Mouse (Mus musculus) left cerebral cortex, postnatal 10 days (tissue): ENCODE results near the gene Palm2. TPM values are rescaled to one million over a fixed set of nuclear protein-coding genes. Genes with fewer than 3 reads are reported as not detected.

ENCODE experiments used
- DNase-seq, 2 experiments: peaks; one replicate each; pipeline ENCODE4 v3.0.0; 2021 to 2022; ENCODE audit warnings: low spot score in 2 of 2, mixed read lengths in 1 of 2; ENCODE audit errors: extremely low spot score in 1 of 2
- intact Hi-C: fragments of 180-260 bp; cut with DNase I; formaldehyde crosslinking; loops from one replicate; pipeline ENCODE4 v1.15.1; 2025
- total RNA-seq, 2 experiments: library from RNA; stranded (reverse); gene quantifications; 2 replicates each; pipeline ENCODE4 v1.2.3; 2021

Palm2 gene
- total RNA-seq, 2 experiments from 2014 or later, result 72.9 to 73.2 TPM

- intact Hi-C loops, result no loop called here
- DNase-seq, result peak; percentile 42 to 78
Observed at GRCm38 (mm10) chr4:57561055-57561454, 127.0 kb downstream of the Palm2 start.

DNA sequence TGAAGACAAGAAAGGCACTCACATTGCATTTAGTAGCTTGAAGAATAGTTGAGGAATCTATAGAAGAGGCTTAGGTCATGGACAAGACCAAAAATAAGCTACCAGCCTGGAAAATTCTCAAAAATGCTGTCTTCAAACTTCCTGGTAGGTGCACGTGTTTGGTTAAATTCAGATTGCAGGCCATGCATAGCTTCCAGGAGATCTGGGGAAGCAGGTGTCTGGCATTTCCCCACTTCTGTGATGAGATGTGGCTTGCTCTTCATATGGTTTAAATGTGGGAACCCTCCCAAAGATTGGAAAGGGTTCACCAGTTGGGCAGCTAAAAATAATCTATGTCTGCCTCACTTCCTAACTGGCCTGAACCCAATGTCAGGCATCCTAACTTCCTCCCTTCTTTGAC, 131.2 kb downstream of the Palm2 start:
- intact Hi-C loops, result no loop called here
- DNase-seq, result no peak

DNA sequence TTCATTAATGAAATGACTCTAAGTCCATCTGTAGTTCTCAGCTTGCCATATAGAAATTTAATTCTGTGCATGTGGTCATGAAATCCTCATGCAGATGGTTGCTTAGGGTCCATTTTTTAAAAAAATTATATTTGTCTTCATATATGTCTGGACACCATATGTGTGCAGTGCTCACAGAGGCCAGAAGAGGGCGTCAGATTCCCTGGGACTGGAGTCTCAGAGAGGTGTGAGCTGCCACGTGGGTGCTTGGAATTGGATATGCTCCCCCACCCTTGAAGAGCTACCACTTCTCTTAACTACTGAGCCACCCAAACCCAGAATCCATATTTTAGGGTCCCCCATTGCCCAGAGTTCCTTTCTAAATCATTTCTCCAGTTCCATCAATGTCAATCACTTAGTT, 131.8 kb downstream of the Palm2 start:
- intact Hi-C loops, result no loop called here
- DNase-seq, result no peak

- intact Hi-C loops, result no loop called here
- peak; percentile 38 to 82 for DNase-seq
Observed at GRCm38 (mm10) chr4:57567666-57568206, 133.7 kb downstream of the Palm2 start, which contains the start of gene Pakap. TSS of gene Pakap (plus strand) at chr4:57568179.

DNA sequence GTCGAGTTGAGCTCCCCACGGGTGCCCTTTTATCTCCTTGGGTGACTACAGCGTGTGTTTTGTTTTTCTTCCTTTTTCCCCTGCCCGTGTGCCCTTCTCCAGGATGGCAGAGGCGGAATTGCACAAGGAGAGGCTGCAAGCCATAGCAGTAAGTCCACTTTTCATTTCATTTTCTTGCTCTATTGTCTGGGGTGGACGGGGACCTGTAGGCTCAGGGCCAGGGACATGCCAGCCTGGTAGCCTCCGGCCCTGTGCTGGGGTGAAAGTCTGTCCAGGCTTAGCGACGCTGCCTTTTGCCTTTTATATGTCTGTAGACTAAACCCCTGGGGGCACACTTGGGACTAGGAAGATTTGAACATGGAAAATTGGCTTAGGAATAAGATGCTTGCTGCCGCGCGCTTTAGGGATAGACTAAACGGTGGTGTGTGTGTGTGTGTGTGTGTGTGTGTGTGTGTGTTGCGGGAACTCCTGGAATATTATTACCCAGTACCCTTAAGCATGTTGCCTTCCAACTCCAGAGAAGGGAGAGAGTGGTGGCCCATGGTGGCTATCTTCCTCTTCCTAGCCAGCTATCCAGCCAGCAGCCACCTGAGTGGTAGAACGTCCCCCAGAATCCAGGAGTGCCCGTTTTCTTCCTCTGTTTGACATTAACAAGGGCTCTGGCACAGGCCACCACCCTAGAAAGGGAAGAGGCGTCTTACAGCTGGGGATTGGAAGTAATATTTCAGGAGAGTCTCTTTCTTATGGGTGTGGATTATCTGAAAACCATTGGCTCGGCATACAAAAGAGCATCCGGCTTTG, 134.4 kb downstream of the Palm2 start:
- no peak for DNase-seq
- intact Hi-C loops, result no loop called here

DNA sequence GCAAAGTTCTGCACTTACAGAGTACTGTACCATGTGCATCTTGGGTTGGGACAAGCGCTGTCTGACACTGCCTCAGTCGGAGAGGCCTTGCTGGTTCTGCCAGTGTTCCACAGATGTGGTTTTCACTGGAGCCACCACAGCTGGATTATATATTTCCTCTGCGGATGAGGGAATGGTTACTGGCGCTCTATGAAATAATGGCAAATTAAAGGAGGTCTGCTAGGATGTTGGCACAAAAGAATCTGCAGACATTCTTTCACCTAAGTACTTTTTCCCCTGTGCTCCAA, 135.0 kb downstream of the Palm2 start:
- intact Hi-C loops, result no loop called here
- DNase-seq, result no peak

- intact Hi-C loops, result no loop called here
Observed at GRCm38 (mm10) chr4:57569711-57570110, 135.7 kb downstream of the Palm2 start.

GRCm38 (mm10) chr4:57570229-57570628, 136.2 kb downstream of the Palm2 start:
- no peak for DNase-seq
- intact Hi-C loops, result no loop called here

More at GRCm38 (mm10) chr4:57569711-57570110, 135.7 kb downstream of the Palm2 start:
- no peak for DNase-seq

DNA sequence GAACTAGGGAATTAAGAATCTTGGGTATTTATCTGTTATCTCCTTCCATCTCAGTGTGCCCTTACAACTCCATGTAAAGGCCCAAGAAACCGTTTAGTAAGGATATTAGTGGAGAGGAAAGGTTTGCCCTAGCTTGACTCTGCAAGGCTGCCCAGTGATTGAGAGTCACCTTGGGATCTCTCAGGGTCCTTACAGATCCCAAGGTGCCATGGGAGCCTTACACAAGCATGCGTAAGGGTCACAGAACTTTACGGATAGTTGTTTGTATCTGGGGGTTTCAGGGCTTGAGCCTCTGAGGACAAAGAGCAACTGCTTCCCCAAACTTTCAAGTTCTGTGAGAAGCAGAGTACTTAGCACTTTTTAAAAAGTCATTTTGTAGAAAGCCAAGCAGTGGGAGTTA, 140.1 kb downstream of the Palm2 start:
- intact Hi-C loops, result no loop called here
- no peak for DNase-seq

DNA sequence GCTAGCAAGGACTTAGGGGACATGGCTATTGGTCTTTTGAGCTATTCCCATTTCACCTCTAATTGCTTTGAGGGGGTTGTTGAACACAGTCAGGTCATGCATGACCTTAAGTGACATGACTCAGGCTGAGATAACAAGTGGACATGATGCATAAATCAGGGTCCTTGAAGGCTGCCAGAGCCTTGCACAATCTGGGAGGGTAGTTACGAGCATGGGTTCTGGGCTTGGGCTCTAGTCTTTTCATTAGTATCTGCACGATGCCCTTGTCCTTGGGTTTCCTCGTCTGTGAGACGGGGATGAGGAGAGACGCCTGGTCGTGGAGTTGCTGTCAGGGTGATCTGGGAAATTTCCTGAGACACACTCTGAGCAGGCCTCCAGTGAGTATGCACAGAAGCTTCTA, 140.6 kb downstream of the Palm2 start:
- intact Hi-C loops, result no loop called here
- DNase-seq, result no peak

- intact Hi-C loops, result no loop called here
- DNase-seq, result no peak
Observed at GRCm38 (mm10) chr4:57575686-57576085, 141.6 kb downstream of the Palm2 start.

- DNase-seq, result no peak
- intact Hi-C loops, result no loop called here
Observed at GRCm38 (mm10) chr4:57576095-57576494, 142.0 kb downstream of the Palm2 start.

GRCm38 (mm10) chr4:57579683-57580082, 145.6 kb downstream of the Palm2 start:
- intact Hi-C loops, result no loop called here
- no peak for DNase-seq

- intact Hi-C loops, result no loop called here
Observed at GRCm38 (mm10) chr4:57585281-57585800, 151.3 kb downstream of the Palm2 start.

DNA sequence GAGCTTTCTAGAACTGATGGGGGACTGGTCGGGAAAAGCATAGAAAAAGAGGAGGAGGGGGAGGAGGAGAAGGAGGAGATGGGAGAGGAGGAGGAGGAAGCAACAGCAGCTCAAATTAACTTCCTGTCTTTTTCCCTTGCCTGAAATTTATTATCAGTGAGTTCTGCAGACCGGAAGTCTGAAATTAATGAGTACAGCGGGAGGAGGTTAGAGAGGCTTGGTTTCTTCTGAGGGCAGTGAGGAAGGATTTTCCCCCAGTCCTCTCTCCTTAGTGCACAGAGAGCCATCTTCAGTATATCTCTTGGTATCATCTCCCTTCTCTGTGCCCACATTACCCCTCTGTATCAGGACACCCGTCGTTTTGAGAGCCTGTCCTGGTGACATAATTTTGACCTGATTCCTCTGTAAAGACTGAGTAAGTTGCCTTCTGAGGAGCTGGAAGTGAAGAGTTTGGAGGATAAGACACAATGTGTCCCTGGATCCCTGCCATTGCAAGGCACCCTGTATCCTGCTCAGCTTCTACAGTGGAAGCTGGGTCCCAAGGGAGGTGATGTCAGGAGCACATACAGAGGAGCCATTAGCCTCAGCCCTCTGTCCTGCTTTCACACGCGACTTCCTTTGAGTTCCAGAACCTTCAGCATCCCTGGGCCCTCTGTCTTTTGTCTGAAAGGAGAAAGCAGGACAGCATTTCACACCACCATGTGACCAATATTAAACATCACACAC, 153.0 kb downstream of the Palm2 start:
- DNase-seq, result no peak
- intact Hi-C loops, result no loop called here

More at GRCm38 (mm10) chr4:57585281-57585800, 151.3 kb downstream of the Palm2 start:
- no peak for DNase-seq

- intact Hi-C loops, result no loop called here
- no peak for DNase-seq
Observed at GRCm38 (mm10) chr4:57588356-57588755, 154.3 kb downstream of the Palm2 start.

- no peak for DNase-seq
- intact Hi-C loops, result no loop called here
Observed at GRCm38 (mm10) chr4:57592751-57593150, 158.7 kb downstream of the Palm2 start.

DNA sequence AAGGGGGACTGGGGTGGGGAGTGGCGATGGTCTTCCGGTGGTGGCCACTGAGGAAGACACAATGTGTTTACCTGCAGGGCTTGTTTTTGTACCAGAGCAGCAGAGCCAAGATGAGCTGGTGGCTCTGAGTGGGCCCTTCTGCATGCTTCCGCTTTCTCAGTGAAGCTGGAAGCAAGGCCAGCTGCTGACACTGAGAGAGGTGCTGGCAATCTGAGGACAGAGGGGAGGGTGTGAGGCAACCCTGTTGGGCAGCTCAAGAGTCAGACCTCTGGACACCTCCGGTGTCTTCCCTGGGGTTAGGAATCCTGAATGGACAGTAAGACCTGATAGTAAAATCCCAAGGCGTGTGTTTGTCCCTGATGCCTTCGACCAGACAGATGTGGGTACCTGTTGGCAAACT, 165.9 kb downstream of the Palm2 start:
- DNase-seq, result no peak
- intact Hi-C loops, result no loop called here

DNA sequence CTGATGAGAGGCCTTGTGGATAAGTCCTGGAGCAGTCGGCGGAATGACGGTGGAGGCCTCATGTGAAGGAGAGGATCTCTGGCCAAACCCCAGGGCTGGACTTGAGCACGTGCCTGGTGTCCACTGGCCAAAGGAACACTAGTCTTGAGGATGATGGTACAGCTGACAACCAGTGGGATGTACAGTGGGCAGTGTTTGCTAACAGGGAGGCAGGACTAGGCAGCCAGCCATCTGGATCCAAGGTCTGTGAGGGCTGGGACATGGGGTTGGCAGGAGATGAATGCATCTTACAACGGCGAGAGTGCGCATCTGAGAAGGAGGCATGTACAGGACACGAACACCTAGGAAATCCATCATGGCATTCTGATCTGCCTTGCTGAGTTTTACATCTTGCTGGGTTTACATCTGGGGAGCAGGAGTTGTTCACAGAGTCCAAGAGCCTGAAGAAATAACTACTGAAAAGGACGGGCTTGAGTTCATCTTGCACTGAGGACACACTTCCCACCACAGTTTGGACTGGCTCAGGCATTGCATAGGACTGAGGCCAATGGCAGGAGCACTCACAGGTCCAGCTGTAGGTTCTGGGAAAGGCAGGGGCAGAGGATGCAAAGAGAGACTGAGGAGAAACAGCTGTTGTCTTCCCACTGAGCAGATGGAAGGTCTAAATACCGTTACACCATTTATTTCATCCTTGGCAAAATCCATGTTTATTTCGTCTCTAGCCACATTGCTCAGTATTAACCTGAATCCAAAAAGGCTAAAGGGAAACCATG, 166.8 kb downstream of the Palm2 start:
- intact Hi-C loops, result no loop called here
- DNase-seq, result no peak
